Mouse (Mus musculus) gastrocnemius, adult 18-20 months (tissue): Measurements from ENCODE around the gene Ly6g6f. TPM values are rescaled to one million over a fixed set of nuclear protein-coding genes. Genes with fewer than 3 reads are reported as not detected.

ENCODE experiments used
- DNase-seq: peaks from one replicate; pipeline ENCODE4 v3.0.0; 2021; ENCODE audit warnings: low spot score
- total RNA-seq, 2 experiments: library from RNA; stranded (reverse); gene quantifications; 2 replicates each; pipeline ENCODE4 v1.2.3; 2021

Gene Ly6g6f
- total RNA-seq, 2 experiments from 2014 or later = not detected

DNA sequence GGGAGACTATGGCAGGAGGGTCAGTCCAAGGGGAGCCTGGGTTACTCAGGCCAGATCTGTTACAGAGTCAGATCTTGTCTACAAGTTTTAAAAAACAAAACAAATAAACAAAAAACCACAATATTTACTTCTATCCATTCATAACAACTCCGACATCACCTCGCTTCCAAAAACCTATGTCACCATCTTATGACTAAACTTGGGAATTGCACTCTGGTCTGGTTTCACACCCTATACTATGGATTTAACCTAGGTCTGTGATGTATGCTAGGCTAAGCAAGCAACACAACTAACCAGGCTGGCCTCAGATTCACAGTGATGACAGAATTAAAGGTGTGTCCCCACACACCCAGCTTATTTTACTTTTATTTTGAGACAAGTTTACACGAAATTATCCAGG is 21.1 kb upstream of the Ly6g6f start:
- no peak for DNase-seq

- DNase-seq = no peak
Observed at GRCm38 (mm10) chr17:35105740-35106389, 20.5 kb upstream of the Ly6g6f start.

DNA sequence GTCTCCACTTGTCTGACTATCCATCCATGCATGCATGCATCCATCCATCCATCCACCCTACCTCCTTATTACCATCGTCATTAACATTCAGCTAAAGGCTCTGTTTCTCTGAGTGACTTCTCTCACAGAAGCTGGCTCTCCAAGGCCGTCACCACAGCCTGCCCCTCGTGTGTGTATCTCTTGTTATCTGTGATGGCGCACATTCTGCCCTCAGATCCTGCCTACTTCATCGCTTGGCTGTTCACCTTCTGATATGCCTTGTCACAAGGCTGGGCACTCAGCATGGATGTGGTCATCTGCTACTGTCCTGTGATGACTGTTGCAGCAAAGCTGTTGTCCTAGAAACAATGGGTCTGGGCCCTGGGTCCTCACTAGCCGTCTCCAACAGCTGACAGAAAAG is 19.3 kb upstream of the Ly6g6f start:
- DNase-seq = no peak

DNA sequence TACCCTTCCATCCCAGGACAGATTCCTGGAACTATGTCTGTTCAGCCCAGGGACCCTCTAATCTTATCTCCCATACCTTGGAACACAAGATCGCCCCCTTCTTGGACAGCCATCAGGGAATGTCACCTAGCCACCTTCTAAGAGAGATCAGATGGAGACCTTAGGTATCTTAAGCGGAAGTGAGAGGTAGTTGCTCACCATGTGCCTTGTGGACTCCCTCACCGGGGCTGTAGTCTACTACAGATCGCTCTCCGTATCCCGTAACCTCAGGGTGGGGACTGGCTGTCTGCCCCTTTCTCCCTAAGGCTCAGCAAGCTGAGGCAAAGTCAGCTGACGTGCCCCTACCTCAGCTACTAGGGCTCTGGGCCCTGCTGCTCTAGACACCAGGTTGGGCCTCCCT is 18.7 kb upstream of the Ly6g6f start:
- DNase-seq = no peak

DNA sequence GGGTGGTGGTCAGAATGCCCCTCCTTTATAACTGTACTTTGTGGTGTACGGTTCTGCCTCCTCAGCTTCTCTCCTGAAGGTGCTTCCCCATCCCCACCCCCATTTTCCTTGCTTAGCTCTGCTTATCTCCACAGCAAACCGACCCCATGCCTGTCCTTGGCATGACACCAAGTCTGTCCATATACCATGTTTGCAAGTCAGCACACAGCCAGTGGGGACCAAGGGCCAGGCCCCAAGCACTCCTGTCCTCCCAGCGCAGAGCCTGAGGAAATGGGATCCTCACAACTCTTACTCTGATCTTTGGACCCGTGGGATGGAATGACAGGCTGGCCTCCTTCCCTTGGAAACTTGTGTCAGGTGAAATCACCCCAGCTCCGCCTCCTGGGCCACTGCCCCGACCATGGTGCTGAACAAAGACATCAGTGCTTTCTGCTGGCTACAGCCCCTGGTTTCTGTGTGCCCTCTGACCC is 17.8 kb upstream of the Ly6g6f start:
- DNase-seq = peak; percentile 51

DNA sequence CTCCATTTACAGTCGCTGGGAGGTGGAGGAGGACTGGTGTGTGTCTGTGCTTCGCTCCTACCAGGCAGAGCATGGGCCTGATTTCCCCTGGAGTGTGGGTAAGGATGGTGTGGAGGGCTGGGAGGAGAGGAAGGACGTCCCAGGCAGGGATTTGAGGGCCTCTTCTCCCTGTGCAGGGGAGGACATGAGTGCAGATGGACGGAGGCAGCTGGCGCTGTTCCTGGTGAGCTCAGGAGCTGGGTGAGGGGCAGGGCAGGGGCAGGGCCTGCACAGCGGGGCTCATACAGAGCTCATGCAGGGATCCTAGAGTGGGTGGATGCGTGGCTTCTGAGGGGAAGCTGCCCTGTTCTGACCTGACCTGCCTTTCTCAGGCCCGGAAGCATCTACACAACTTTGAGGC is 16.9 kb upstream of the Ly6g6f start:
- no peak for DNase-seq

- DNase-seq = no peak
Observed at GRCm38 (mm10) chr17:35101161-35101560, 15.8 kb upstream of the Ly6g6f start.

GRCm38 (mm10) chr17:35100196-35100765 is 14.9 kb upstream of the Ly6g6f start:
- DNase-seq = no peak

- DNase-seq = no peak
Observed at GRCm38 (mm10) chr17:35097164-35097655, 11.8 kb upstream of the Ly6g6f start.

DNA sequence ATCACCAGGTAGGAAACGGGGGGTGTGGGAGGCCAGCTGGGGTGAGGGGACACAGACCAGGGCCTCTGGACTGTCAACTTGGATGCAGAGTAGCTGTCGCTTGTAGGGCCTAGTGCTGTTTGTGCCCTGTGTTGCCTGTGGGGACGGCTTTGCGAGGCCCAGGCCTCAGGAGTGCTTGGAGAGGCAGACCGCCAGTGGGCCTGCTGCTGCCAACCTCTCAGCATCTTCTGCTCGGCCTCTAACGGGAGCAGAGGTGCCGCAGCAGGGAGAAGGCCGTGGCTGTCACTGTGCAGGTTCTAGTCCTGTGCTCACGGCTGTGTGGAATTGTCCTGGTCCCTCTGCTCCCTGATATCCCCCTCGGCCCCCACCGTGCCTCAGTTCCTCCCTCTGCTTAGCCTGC is 11.2 kb upstream of the Ly6g6f start:
- no peak for DNase-seq

DNA sequence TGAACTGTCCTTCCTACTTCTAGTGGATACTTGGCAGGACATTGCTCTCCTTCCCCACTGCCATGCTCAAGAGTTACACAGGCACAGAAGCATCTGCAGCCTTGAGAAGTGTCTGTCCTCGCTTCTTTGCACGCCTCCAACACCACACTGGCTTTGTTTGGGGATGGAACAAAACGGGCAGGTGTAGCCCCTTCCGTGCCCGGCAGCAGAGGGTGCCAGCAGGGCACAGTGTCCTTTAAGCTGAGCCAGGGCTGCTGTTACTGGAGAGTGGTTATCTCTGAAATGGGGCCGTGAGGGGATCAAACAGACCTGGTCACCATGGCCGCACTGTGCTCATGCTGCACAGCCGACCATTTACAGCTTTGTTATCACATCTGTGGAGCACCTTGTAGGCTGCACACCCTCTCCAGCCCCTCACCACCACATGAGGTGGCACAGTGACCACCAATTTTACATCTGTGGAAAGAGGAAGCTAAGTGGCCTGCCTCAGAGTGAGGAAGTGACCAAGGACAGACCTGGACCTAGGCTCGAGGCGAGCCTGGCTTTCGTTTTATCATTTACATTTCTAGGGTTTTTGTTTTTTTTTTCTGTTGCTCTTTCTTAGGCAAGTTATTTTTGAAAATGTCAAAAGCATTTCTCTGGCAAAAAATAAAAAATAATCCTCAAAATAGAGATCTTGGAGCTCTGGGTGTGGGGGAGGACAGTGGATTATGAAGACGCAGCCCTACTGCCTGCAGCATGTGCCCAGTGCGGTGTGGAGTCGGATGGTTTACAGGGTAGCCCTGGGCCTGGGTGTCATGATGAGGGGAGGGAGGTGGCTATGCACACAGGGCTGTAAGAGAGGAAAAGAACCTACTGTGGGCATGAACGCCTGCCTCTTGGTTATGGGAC is 9.3 kb upstream of the Ly6g6f start:
- DNase-seq = no peak

- DNase-seq = no peak
Observed at GRCm38 (mm10) chr17:35092403-35093198, 7.2 kb upstream of the Ly6g6f start.

- peak; percentile 69 for DNase-seq
Observed at GRCm38 (mm10) chr17:35090166-35090932, 4.9 kb upstream of the Ly6g6f start.

GRCm38 (mm10) chr17:35088825-35089644 is 3.6 kb upstream of the Ly6g6f start, which contains the start of gene Abhd16a:
Gene Abhd16a (plus strand): TSS chr17:35089263.
- DNase-seq = peak; percentile 94

DNA sequence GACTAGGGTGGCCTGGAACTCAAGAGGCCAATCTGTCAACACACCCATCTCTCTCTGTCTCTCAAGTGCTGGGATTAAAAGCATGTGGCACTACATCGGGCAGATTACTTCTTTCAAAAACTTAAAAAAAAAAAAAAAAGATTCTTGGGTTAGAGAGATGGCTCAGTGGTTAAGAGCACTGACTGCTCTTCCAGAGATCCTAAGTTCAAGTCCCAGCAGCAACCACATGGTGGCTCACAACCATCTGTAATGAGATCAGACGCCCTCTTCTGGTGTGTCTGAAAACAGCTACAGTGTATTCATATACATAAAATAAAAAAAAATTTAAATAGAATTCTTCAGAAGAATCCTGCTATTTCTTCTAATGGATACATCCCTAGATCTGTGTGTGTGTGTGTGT is 2.7 kb upstream of the Ly6g6f start:
- DNase-seq = no peak

DNA sequence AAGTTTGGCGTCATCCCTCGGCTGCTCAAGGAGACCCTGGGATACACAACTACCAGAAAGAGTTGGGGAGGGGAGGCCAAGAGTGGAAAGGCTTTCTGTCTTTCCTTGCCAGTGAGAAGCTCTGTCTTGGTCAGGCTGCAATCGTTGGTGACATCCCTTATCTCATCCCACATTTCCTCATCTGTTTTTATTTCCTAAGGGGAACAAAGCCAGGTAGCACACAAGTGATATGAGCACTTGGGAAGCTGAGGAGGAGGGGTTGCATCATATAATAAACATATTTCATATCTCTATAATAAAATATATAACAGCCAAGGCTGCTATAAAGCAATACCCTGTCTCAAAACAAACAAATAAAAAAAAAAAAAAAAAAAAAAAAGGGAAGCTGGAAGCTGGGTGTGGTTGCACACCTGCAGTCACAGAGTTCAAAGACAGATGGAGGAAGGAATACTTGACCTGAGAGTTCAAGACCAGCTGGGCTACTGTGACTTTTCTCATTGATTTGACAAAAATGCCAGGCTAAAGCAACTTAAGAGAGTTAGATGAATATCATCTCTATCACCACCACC is 1.4 kb downstream of the Ly6g6f start:
- DNase-seq = no peak

GRCm38 (mm10) chr17:35082841-35083576 is 2.4 kb downstream of the Ly6g6f start:
- DNase-seq = no peak

- no peak for DNase-seq
Observed at GRCm38 (mm10) chr17:35080710-35081109, 4.7 kb downstream of the Ly6g6f start.

DNA sequence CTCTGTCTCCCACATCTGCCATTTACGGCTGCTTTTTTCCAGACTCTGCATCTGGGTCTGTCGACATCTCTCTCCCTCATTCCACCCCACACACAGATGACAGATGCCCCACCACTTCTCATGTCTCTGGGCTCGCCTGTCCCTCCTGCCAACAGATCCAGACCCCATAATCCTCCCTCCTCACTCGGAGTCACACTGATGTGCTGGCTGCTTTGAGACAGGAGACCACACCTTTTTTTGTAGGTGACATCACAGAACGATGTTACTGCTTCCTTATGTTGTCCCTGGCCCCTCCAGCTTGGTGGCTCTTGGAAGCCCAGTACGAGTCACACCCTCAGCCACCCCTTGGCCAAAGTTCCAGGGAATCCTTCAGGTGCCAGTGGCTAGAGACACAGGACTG is 5.2 kb downstream of the Ly6g6f start:
- DNase-seq = no peak
